Mouse (Mus musculus): ENCODE data around the gene Creb5.

The Creb5 gene

GRCm38 (mm10) chr6:53287038-53287561 is at the start of gene Creb5:
Creb5 (plus strand) TSS chr6:53287270.
- DNase-seq (ENCODE audit: low spot score): peak; percentile 91

- DNase-seq (ENCODE audit: low spot score): no peak
Measured at GRCm38 (mm10) chr6:53259841-53260240, 27.2 kb upstream of the Creb5 start.

- no peak for DNase-seq (ENCODE audit: low spot score)
Measured at GRCm38 (mm10) chr6:53262401-53262800, 24.7 kb upstream of the Creb5 start.

GRCm38 (mm10) chr6:53267036-53267435 is 20.0 kb upstream of the Creb5 start:
- peak; percentile 25 for DNase-seq (ENCODE audit: low spot score)

- DNase-seq (ENCODE audit: low spot score): no peak
Measured at GRCm38 (mm10) chr6:53267732-53268505, 19.2 kb upstream of the Creb5 start.

GRCm38 (mm10) chr6:53271216-53271615 is 15.9 kb upstream of the Creb5 start:
- no peak for DNase-seq (ENCODE audit: low spot score)

- DNase-seq (ENCODE audit: low spot score): no peak
Measured at GRCm38 (mm10) chr6:53271636-53272035, 15.4 kb upstream of the Creb5 start.

- DNase-seq (ENCODE audit: low spot score): no peak
Measured at GRCm38 (mm10) chr6:53286389-53287037, 557 bp upstream of the Creb5 start.

- DNase-seq (ENCODE audit: low spot score): no peak
Measured at GRCm38 (mm10) chr6:53287562-53288381, 702 bp downstream of the Creb5 start.

- no peak for DNase-seq (ENCODE audit: low spot score)
Measured at GRCm38 (mm10) chr6:53288584-53289558, 1.8 kb downstream of the Creb5 start.

GRCm38 (mm10) chr6:53289659-53290058 is 2.6 kb downstream of the Creb5 start:
- DNase-seq (ENCODE audit: low spot score): no peak

- no peak for DNase-seq (ENCODE audit: low spot score)
Measured at GRCm38 (mm10) chr6:53290215-53290990, 3.3 kb downstream of the Creb5 start.

GRCm38 (mm10) chr6:53292931-53293330 is 5.9 kb downstream of the Creb5 start:
- no peak for DNase-seq (ENCODE audit: low spot score)

GRCm38 (mm10) chr6:53297851-53298250 is 10.8 kb downstream of the Creb5 start:
- no peak for DNase-seq (ENCODE audit: low spot score)

GRCm38 (mm10) chr6:53304201-53304600 is 17.1 kb downstream of the Creb5 start:
- no peak for DNase-seq (ENCODE audit: low spot score)

- no peak for DNase-seq (ENCODE audit: low spot score)
Measured at GRCm38 (mm10) chr6:53306156-53306555, 19.1 kb downstream of the Creb5 start.

GRCm38 (mm10) chr6:53306710-53307109 is 19.6 kb downstream of the Creb5 start:
- DNase-seq (ENCODE audit: low spot score): no peak

GRCm38 (mm10) chr6:53308684-53309083 is 21.6 kb downstream of the Creb5 start:
- no peak for DNase-seq (ENCODE audit: low spot score)

GRCm38 (mm10) chr6:53313604-53314003 is 26.5 kb downstream of the Creb5 start:
- no peak for DNase-seq (ENCODE audit: low spot score)

GRCm38 (mm10) chr6:53314126-53314525 is 27.1 kb downstream of the Creb5 start:
- DNase-seq (ENCODE audit: low spot score): no peak

Data from lung, postnatal 25 days (tissue).